Mouse (Mus musculus) limb, embryonic 10.5 days (tissue): ENCODE results near the gene Plekhh3. TPM values are rescaled to one million over a fixed set of nuclear protein-coding genes. Genes with fewer than 3 reads are reported as not detected.

Source experiments
- DNase-seq: peaks from one replicate; pipeline ENCODE4 v3.0.0-alpha.2; 2017; ENCODE audit warnings: low spot score
- H3K27ac ChIP-seq: fragments of 300-500 bp; sonication (generic); 2 replicates; pipeline ENCODE4 v1.5.1; 2016; ENCODE audit warnings: mild to moderate bottlenecking
- H3K27me3 ChIP-seq: fragments of 300-500 bp; sonication (generic); 2 replicates; pipeline ENCODE4 v1.6.1; 2016; ENCODE audit warnings: low read depth, mild to moderate bottlenecking; ENCODE audit not compliant: poor library complexity, severe bottlenecking
- H3K36me3 ChIP-seq: fragments of 300-500 bp; sonication (generic); 2 replicates; pipeline ENCODE4 v1.6.1; 2016; ENCODE audit warnings: mild to moderate bottlenecking, moderate library complexity
- H3K4me1 ChIP-seq: fragments of 300-500 bp; sonication (generic); 2 replicates; pipeline ENCODE4 v1.6.1; 2016
- H3K4me3 ChIP-seq: fragments of 300-500 bp; sonication (generic); 2 replicates; pipeline ENCODE4 v1.5.1; 2016; ENCODE audit warnings: mild to moderate bottlenecking, moderate library complexity
- H3K9me3 ChIP-seq: fragments of 300-500 bp; sonication (generic); replicated peaks from 2 replicates; pipeline ENCODE4 v1.6.1; 2016; ENCODE audit warnings: mild to moderate bottlenecking
- WGBS: fragments of 180-500 bp; shearing (Covaris S2); methylation state at CpG from one replicate; pipeline ENCODE4 v1.1.7; 2016; 5-methylcytosine and 5-hydroxymethylcytosine counted together
- polyA plus RNA-seq: library from polyadenylated mRNA; unstranded; fragments of >200 nt; fragmentation: Nextera tagmentation; extraction: Ambion mirVana; gene quantifications from 2 replicates; pipeline ENCODE4 v1.2.1, GENCODE M21; 2016

Plekhh3 gene
- polyA plus RNA-seq = 1.9 and 3.0 TPM in 2 replicates

- no peaks in the 10 kb centered on the region for H3K9me3 ChIP-seq
- peaks cover 69% of the 10 kb centered on the region for H3K4me1 ChIP-seq
- peaks cover 92% of the 10 kb centered on the region for H3K27me3 ChIP-seq
- under 1% methylated on average over 49 of the region's 50 CpGs for WGBS
- DNase-seq = peak; percentile 93
- H3K4me3 ChIP-seq = peak within 1 kb of the TSS; percentile 69
- H3K36me3 ChIP-seq = no peaks in the 10 kb centered on the region; the same call in 1 of the 2 replicates
- peak within 1 kb of the TSS; percentile 73 for H3K27ac ChIP-seq
Measured at GRCm38 (mm10) chr11:101170811-101171610, at the start of gene Plekhh3. TSS of gene Plekhh3 (minus strand) at chr11:101171351.

GRCm38 (mm10) chr11:101220853-101221252 lies 49.7 kb upstream of the Plekhh3 start:
- 62% methylated on average over 2 of the region's 2 CpGs for WGBS
- Histone ChIP-seq H3K27me3 (no peaks in the 10 kb centered on the region; the same call in 1 of the 2 replicates), H3K4me1 (peaks cover 6% of the 10 kb centered on the region; the same call in 1 of the 2 replicates), H3K4me3 (no peak overlapping the region), H3K27ac (no peak overlapping the region), H3K36me3 (0 out of 2 replicates have a peak, but pooled peaks cover under 1% of the 10 kb centered on the region), H3K9me3 (no peaks in the 10 kb centered on the region)
- DNase-seq = no peak

GRCm38 (mm10) chr11:101218436-101219055 lies 47.4 kb upstream of the Plekhh3 start:
- Histone ChIP-seq H3K27me3 (no peaks in the 10 kb centered on the region), H3K4me1 (no peaks in the 10 kb centered on the region), H3K4me3 (no peak overlapping the region), H3K36me3 (peaks cover 22% of the 10 kb centered on the region), H3K9me3 (no peaks in the 10 kb centered on the region), H3K27ac (no peak overlapping the region)
- no peak for DNase-seq
- WGBS = 89% methylated on average over 10 of the region's 10 CpGs

- H3K4me3 ChIP-seq = no peak overlapping the region
- no peak for DNase-seq
- H3K27ac ChIP-seq = no peak overlapping the region
- H3K4me1 ChIP-seq = no peaks in the 10 kb centered on the region
- no peaks in the 10 kb centered on the region for H3K27me3 ChIP-seq
- H3K9me3 ChIP-seq = no peaks in the 10 kb centered on the region
- WGBS = 93% methylated on average over 5 of the region's 5 CpGs
- H3K36me3 ChIP-seq = peaks cover 33% of the 10 kb centered on the region
Measured at GRCm38 (mm10) chr11:101216936-101217335, 45.8 kb upstream of the Plekhh3 start.

GRCm38 (mm10) chr11:101211970-101212369 lies 40.8 kb upstream of the Plekhh3 start:
- 59% methylated on average over 3 of the region's 3 CpGs for WGBS

GRCm38 (mm10) chr11:101200986-101201385 lies 29.8 kb upstream of the Plekhh3 start:
- H3K36me3 ChIP-seq = peaks cover 67% of the 10 kb centered on the region
- H3K4me3 ChIP-seq = no peak overlapping the region
- DNase-seq = no peak
- WGBS = 33% methylated on average over 7 of the region's 7 CpGs
- H3K9me3 ChIP-seq = no peaks in the 10 kb centered on the region
- no peaks in the 10 kb centered on the region for H3K4me1 ChIP-seq
- H3K27ac ChIP-seq = no peak overlapping the region
- no peaks in the 10 kb centered on the region for H3K27me3 ChIP-seq

More at GRCm38 (mm10) chr11:101211970-101212369, 40.8 kb upstream of the Plekhh3 start:
- DNase-seq = peak; percentile 40
- Histone ChIP-seq H3K36me3 (peaks cover 61% of the 10 kb centered on the region), H3K4me1 (no peaks in the 10 kb centered on the region), H3K4me3 (no peak overlapping the region), H3K27ac (no peak overlapping the region), H3K27me3 (no peaks in the 10 kb centered on the region), H3K9me3 (no peaks in the 10 kb centered on the region)

GRCm38 (mm10) chr11:101199555-101199954 lies 28.4 kb upstream of the Plekhh3 start:
- peaks cover 77% of the 10 kb centered on the region for H3K36me3 ChIP-seq
- H3K9me3 ChIP-seq = no peaks in the 10 kb centered on the region

GRCm38 (mm10) chr11:101196175-101196574 lies 25.0 kb upstream of the Plekhh3 start:
- WGBS = 92% methylated on average over 8 of the region's 8 CpGs
- Histone ChIP-seq H3K36me3 (peaks cover 74% of the 10 kb centered on the region), H3K9me3 (no peaks in the 10 kb centered on the region), H3K4me3 (no peak overlapping the region), H3K4me1 (peaks cover 9% of the 10 kb centered on the region), H3K27me3 (no peaks in the 10 kb centered on the region), H3K27ac (no peak overlapping the region)
- no peak for DNase-seq

More at GRCm38 (mm10) chr11:101199555-101199954, 28.4 kb upstream of the Plekhh3 start:
- H3K27me3 ChIP-seq = no peaks in the 10 kb centered on the region
- WGBS = 89% methylated on average over 3 of the region's 3 CpGs
- H3K4me1 ChIP-seq = no peaks in the 10 kb centered on the region
- no peak for DNase-seq
- H3K4me3 ChIP-seq = no peak overlapping the region
- H3K27ac ChIP-seq = no peak overlapping the region

- H3K4me1 ChIP-seq = peaks cover 15% of the 10 kb centered on the region
- no peaks in the 10 kb centered on the region for H3K9me3 ChIP-seq
- DNase-seq = no peak
- H3K4me3 ChIP-seq = no peak overlapping the region
- H3K27ac ChIP-seq = no peak overlapping the region
- WGBS = 89% methylated on average over 8 of the region's 8 CpGs
- H3K36me3 ChIP-seq = peaks cover 72% of the 10 kb centered on the region
- no peaks in the 10 kb centered on the region for H3K27me3 ChIP-seq
Measured at GRCm38 (mm10) chr11:101195571-101195970, 24.4 kb upstream of the Plekhh3 start.

- DNase-seq = no peak
- Histone ChIP-seq H3K27ac (no peak overlapping the region), H3K36me3 (peaks cover 68% of the 10 kb centered on the region), H3K4me1 (peaks cover 19% of the 10 kb centered on the region), H3K9me3 (no peaks in the 10 kb centered on the region), H3K4me3 (no peak overlapping the region), H3K27me3 (no peaks in the 10 kb centered on the region)
- 71% methylated on average over 1 of the region's 1 CpGs for WGBS
Measured at GRCm38 (mm10) chr11:101195101-101195500, 23.9 kb upstream of the Plekhh3 start.

GRCm38 (mm10) chr11:101194643-101195042 lies 23.5 kb upstream of the Plekhh3 start:
- no peaks in the 10 kb centered on the region for H3K9me3 ChIP-seq
- 93% methylated on average over 6 of the region's 6 CpGs for WGBS
- peaks cover 24% of the 10 kb centered on the region for H3K4me1 ChIP-seq
- H3K27ac ChIP-seq = no peak overlapping the region
- no peak for DNase-seq
- H3K36me3 ChIP-seq = peaks cover 64% of the 10 kb centered on the region
- no peaks in the 10 kb centered on the region for H3K27me3 ChIP-seq
- no peak overlapping the region for H3K4me3 ChIP-seq

GRCm38 (mm10) chr11:101194137-101194536 lies 23.0 kb upstream of the Plekhh3 start:
- Histone ChIP-seq H3K27me3 (no peaks in the 10 kb centered on the region), H3K4me1 (peaks cover 29% of the 10 kb centered on the region), H3K4me3 (no peak overlapping the region), H3K27ac (no peak overlapping the region), H3K9me3 (no peaks in the 10 kb centered on the region), H3K36me3 (peaks cover 58% of the 10 kb centered on the region)
- WGBS = 87% methylated on average over 5 of the region's 5 CpGs
- DNase-seq = no peak

GRCm38 (mm10) chr11:101193076-101193475 lies 21.9 kb upstream of the Plekhh3 start:
- H3K36me3 ChIP-seq = peaks cover 48% of the 10 kb centered on the region

More at GRCm38 (mm10) chr11:101193076-101193475, 21.9 kb upstream of the Plekhh3 start:
- no peak overlapping the region for H3K4me3 ChIP-seq
- H3K4me1 ChIP-seq = peaks cover 30% of the 10 kb centered on the region
- H3K9me3 ChIP-seq = no peaks in the 10 kb centered on the region
- WGBS = 88% methylated on average over 7 of the region's 7 CpGs
- H3K27me3 ChIP-seq = no peaks in the 10 kb centered on the region
- no peak overlapping the region for H3K27ac ChIP-seq
- DNase-seq = no peak
